Mouse (Mus musculus) left cerebral cortex, adult 8-10 months (tissue): Measurements from ENCODE around the gene Lurap1l. TPM values are rescaled to one million over a fixed set of nuclear protein-coding genes. Genes with fewer than 3 reads are reported as not detected.
"Not testable (repeated sequence)": the region's sequence is repeated elsewhere in the genome, so short reads cannot be mapped to it uniquely, and the experiment has no call there.

Experiments used
- DNase-seq, 2 experiments: peaks; one replicate each; pipeline ENCODE4 v3.0.0; 2022; ENCODE audit warnings: low spot score in 2 of 2
- total RNA-seq, 4 experiments: library from RNA; stranded (reverse); gene quantifications; 2 replicates each; pipeline ENCODE4 v1.2.4; 2022

Lurap1l gene
- total RNA-seq, 4 experiments from 2014 or later, result 8.2 to 9.2 (median 8.4) TPM

- not testable (repeated sequence) for DNase-seq
Observed at GRCm38 (mm10) chr4:80917128-80917527, 6.7 kb downstream of the Lurap1l start.

DNA sequence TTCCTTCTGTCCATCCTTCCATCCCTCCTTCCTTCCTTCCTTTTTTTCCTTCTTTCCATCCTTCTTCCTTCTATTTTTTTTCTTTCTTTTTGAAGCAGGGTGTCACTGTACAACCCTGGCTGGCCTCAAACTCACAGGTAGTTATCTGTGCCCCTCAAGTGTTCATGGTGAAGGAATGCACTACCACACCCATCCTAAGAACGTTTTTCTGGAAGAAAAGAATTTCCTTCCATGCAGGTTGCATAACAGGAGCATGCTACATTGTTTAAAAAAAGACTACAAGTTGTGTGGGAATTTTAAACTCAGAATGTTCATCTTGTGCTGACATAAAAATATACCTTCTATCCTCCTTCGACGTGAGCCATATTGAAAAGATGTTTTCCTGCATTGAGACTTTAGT, 7.4 kb downstream of the Lurap1l start:
- DNase-seq, result no peak

- DNase-seq, result no peak
Observed at GRCm38 (mm10) chr4:80918526-80919129, 8.2 kb downstream of the Lurap1l start.

GRCm38 (mm10) chr4:80919217-80919867, 8.9 kb downstream of the Lurap1l start:
- no peak for DNase-seq

- no peak for DNase-seq
Observed at GRCm38 (mm10) chr4:80921646-80922489, 11.4 kb downstream of the Lurap1l start.

DNA sequence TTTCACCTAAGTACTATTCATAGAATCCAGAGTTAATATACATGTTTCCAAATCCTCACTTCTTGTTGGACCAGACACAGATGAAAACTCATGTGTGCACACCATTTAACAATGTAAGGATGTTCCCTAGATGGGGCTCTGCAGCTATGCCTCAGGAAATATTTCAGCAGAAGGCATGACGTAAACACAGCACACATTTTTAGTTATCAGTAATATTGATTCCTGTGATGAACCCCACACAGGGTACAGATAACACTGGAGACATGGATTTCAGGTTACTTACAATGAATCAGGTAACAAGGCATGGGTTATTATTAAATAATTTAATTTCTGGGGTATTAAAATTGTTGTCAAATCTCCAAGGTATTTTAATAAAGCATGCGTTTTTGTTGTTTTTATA, 12.2 kb downstream of the Lurap1l start:
- DNase-seq, result no peak

DNA sequence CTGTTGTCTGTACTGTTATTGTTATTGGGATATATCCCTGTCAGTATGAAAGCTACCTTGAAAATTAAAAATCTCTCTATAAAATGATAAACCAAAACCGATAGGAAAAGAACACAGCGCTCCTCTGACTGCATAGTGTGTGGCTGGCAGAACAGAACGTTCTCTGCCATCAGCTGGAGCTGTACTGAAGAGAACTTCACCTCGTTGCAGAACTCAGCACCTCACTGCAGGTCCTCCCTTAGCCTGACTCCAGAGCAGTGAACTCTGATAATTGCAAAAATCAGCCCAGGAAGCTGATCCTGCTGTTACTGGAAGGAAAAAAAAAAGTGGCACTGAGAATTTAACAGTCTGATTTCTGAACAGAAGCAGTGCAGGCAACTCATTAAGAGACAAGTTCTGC, 14.4 kb downstream of the Lurap1l start:
- no peak for DNase-seq

- no peak for DNase-seq
Observed at GRCm38 (mm10) chr4:80925752-80926519, 15.5 kb downstream of the Lurap1l start.

DNA sequence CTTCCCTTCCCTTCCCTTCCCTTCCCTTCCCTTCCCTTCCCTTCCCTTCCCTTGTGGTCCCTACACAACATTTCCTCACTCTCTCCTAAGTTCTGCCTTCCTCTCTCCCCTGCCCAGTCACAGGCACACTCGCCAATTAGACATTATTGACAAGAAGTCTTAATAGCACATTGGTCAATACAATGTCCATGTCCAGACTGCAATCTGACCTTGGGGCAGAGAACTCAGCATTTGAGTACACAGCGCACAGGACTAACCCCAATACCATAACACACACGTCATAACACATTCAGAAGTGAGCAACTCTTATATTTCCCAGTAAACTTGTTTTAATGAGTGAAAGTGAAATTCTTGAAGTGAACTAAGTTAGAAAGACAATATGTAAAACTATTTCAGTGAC, 24.3 kb downstream of the Lurap1l start:
- no peak for DNase-seq

GRCm38 (mm10) chr4:80939115-80939514, 28.7 kb downstream of the Lurap1l start:
- no peak for DNase-seq

- no peak for DNase-seq
Observed at GRCm38 (mm10) chr4:80940946-80941345, 30.5 kb downstream of the Lurap1l start.

DNA sequence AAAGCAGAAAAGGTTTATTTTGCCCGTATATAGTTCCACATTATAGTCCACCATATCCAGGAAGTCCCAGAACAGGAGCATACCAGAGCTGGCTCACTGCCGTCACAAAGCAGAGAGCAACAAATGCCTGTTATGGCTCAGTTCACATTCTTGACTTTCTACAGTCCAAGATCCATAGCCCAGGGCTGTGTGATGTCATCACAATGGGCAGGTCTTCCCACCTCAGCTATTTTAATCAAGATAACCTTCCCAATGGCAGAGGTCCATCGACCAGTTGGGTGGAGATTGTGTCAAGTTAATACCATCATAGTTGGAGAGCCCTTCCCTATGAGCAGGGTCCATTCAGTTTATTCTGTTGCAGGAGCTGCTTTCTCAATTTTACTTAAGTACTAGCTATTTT, 31.5 kb downstream of the Lurap1l start:
- DNase-seq, result no peak

- no peak for DNase-seq
Observed at GRCm38 (mm10) chr4:80944605-80945004, 34.2 kb downstream of the Lurap1l start.

GRCm38 (mm10) chr4:80949110-80949509, 38.7 kb downstream of the Lurap1l start:
- no peak for DNase-seq

DNA sequence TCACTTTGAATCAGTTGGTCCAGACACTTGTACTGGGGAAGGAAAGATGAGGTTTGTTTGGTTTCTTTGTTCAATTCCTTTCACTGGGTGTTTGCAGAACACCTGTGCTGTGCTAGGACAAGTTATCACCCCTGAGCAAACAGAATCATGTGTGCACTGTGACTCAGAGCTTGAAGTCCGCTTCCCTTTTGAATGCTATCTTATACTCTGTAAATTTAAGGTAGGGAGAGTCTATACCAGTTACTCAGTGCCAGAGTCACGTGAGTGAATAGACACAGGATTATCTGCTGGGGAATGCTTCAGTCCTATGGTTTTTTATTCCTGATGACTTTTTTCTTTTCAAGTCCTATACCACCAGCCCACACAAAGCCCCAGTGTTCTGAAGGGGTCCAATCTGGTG, 39.3 kb downstream of the Lurap1l start:
- DNase-seq, result no peak

- DNase-seq, result no peak
Observed at GRCm38 (mm10) chr4:80950280-80950781, 39.9 kb downstream of the Lurap1l start.

GRCm38 (mm10) chr4:80952653-80953052, 42.2 kb downstream of the Lurap1l start:
- no peak for DNase-seq

DNA sequence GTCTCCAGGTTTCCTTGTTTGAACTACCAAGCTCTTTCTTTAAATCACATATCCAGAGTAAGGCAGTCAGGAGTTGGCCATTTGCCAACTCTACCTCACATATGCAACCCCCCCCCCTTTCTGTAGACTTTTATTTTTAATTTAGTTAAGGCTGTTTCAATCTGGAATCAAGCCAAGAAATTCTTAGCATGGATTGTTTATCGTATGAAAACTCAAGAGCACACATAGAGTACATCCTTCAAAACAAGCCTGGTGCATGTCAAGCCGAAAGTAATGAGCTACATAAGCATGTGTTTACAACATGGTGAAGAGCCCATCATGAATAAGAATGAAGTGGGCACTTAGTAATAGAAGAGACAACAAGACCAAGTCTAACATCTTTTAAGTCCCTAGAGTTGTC, 45.5 kb downstream of the Lurap1l start:
- DNase-seq, result no peak

DNA sequence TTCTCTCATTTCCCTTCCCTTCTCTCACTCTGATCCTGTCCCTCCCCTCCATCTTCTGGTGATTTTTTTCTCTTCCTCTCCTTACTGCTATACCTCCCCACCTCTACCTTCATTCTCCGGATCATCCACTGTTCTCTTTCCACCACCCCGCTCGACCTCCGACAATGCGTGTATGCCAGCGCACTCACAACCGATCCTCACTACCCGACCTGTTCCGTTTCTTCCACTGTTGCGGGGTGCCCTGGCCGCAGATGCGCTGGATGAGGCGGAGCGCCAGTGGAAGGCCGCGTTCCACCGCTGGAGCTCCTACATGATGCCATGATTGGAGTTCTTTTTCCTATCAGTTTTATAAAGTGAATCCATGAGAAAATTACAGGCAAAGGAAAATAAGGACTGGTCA, 57.1 kb downstream of the Lurap1l start:
- no peak for DNase-seq

DNA sequence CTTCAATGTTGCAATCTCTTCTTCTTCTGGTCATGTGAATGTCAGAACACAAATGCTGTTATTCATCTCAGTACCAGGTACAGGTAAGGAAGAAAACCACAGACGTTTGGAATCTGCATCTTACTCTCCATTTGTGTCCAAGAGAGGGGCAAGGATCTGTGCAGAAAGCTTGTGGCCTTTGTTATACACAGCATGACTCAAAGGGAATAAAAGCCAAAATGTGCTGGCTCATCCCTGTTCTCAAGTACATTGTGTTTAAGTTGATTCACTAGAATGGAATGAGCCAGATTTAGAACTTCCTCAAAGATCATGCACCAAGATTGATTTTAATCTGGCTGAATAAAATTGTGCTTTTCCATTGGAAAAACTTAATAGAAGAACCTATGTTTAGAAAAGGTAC, 61.4 kb downstream of the Lurap1l start:
- no peak for DNase-seq

GRCm38 (mm10) chr4:80973896-80974295, 63.5 kb downstream of the Lurap1l start:
- no peak for DNase-seq

DNA sequence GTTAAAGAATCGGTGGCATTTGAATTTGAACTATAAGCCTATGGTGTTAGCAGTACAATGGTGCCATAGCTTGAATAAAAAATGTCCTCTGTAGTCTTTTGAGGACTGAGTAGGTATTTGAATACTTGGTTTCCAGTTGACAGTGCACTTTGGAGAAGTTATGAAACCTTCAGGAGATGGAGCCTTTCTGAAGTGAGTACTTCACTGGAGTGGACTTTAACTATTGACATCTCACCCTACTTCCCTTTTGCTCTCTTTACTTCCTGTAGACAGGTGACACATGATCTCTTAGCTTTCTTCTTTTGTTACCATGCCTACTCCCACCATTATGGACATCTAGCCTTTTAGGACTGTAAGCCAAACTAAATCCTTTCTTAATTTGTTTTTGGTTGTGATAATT, 80.4 kb downstream of the Lurap1l start:
- no peak for DNase-seq
